Mouse (Mus musculus) embryonic facial prominence, embryonic 15.5 days (tissue): ENCODE measurements around the gene Cdyl. TPM values are rescaled to one million over a fixed set of nuclear protein-coding genes. Genes with fewer than 3 reads are reported as not detected.

Experiments
- ATAC-seq: fragments of 200-750 bp; cut with Nextera tagmentation; 2 replicates; pipeline ENCODE4 v1.8.0; 2017; ENCODE audit warnings: low read depth, moderate TSS enrichment; ENCODE audit not compliant: insufficient number of reproducible peaks, low FRiP score, low TSS enrichment
- H3K27ac ChIP-seq: fragments of 300-500 bp; sonication (generic); replicated peaks from 2 replicates; pipeline ENCODE4 v1.5.1; 2015; ENCODE audit warnings: mild to moderate bottlenecking, inconsistent platforms
- H3K27me3 ChIP-seq: fragments of 300-500 bp; sonication (generic); 2 replicates; pipeline ENCODE4 v1.6.1; 2015; ENCODE audit warnings: inconsistent platforms
- H3K36me3 ChIP-seq: fragments of 300-500 bp; sonication (generic); 2 replicates; pipeline ENCODE4 v1.6.1; 2015; ENCODE audit warnings: mild to moderate bottlenecking, inconsistent platforms
- H3K4me1 ChIP-seq: fragments of 300-500 bp; sonication (generic); 2 replicates; pipeline ENCODE4 v1.6.1; 2015; ENCODE audit warnings: inconsistent platforms
- H3K4me2 ChIP-seq: fragments of 300-500 bp; sonication (generic); replicated peaks from 2 replicates; pipeline ENCODE4 v1.6.1; 2015; ENCODE audit warnings: mild to moderate bottlenecking, inconsistent platforms
- H3K4me3 ChIP-seq: fragments of 300-500 bp; sonication (generic); replicated peaks from 2 replicates; pipeline ENCODE4 v1.5.1; 2015; ENCODE audit warnings: mild to moderate bottlenecking, inconsistent platforms
- H3K9ac ChIP-seq: fragments of 300-500 bp; sonication (generic); 2 replicates; pipeline ENCODE4 v1.6.1; 2015; ENCODE audit warnings: inconsistent platforms
- H3K9me3 ChIP-seq: fragments of 300-500 bp; sonication (generic); replicated peaks from 2 replicates; pipeline ENCODE4 v1.6.1; 2016; ENCODE audit warnings: inconsistent platforms
- WGBS: fragments of 180-500 bp; shearing (Covaris S2); methylation state at CpG from one replicate; pipeline ENCODE4 v1.1.7; 2015; 5-methylcytosine and 5-hydroxymethylcytosine counted together
- polyA plus RNA-seq: library from polyadenylated mRNA; unstranded; fragments of >200 nt; fragmentation: Nextera tagmentation; extraction: Ambion mirVana; gene quantifications from 2 replicates; pipeline ENCODE4 v1.2.1, GENCODE M21; 2015

Gene Cdyl
- polyA plus RNA-seq, 1 experiment from 2014 or later = 13.5 TPM

- no peak overlapping the region for H3K9ac ChIP-seq
- no peak for ATAC-seq
- H3K9me3 ChIP-seq = no peaks in the 10 kb centered on the region
- H3K27ac ChIP-seq = peak overlapping the region; percentile 24; the same call in 1 of the 2 replicates
- H3K36me3 ChIP-seq = no peaks in the 10 kb centered on the region
- no peaks in the 10 kb centered on the region for H3K27me3 ChIP-seq
- WGBS = 17% methylated on average over 3 of the region's 3 CpGs
- no peak overlapping the region for H3K4me3 ChIP-seq
- no peak overlapping the region for H3K4me2 ChIP-seq
- H3K4me1 ChIP-seq = peaks cover 19% of the 10 kb centered on the region
Measured at GRCm38 (mm10) chr13:35805727-35806126, 146.1 kb downstream of the Cdyl start.

DNA sequence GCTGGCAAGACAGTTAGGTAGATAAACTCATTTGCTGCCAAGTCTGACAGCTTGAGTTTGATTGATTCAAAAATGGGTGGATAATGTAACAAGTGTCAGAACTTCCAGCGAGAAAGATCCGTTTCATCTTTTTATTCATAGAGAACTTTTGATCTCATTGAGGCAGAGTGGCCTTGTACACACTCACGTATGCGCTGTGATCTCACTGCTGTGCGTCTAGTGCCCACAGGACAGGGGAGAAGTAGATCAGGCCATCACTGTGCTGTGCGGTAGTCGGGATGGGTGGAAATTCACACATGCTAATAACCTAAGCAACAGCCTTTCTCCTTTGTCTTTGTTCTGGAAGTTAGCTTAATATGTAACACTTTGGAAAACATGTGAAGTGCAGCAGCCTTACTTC, 146.5 kb downstream of the Cdyl start:
- no peak for ATAC-seq
- H3K4me2 ChIP-seq = no peak overlapping the region
- 0 out of 2 replicates have a peak overlapping the region, but pooled peaks have one; percentile 24 for H3K27ac ChIP-seq
- no peak overlapping the region for H3K4me3 ChIP-seq
- H3K4me1 ChIP-seq = peaks cover 19% of the 10 kb centered on the region
- no peak overlapping the region for H3K9ac ChIP-seq
- H3K9me3 ChIP-seq = no peaks in the 10 kb centered on the region
- no peaks in the 10 kb centered on the region for H3K36me3 ChIP-seq
- no peaks in the 10 kb centered on the region for H3K27me3 ChIP-seq
- WGBS = 46% methylated on average over 7 of the region's 7 CpGs

DNA sequence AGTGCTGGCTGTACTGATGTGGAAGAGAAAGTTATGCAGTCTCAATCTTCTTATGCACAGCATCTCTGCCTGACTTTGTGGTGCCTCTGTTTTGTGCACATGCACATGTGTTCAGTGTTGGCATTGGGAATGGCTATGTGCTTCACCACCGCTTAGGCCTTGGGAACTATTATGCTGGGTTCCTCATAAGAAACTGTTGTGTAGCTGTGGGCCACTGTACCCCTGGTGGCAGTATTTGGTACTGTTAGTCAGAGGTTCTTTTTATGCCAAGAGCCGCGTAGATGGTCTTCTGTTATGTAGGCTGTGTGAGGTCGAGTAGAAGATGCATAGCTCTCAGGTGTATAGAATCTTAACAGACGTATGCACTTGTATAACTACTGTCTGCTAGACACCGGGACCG, 147.4 kb downstream of the Cdyl start:
- H3K4me3 ChIP-seq = no peak overlapping the region
- no peaks in the 10 kb centered on the region for H3K36me3 ChIP-seq
- H3K4me1 ChIP-seq = peaks cover 27% of the 10 kb centered on the region
- WGBS = 92% methylated on average over 7 of the region's 7 CpGs
- no peaks in the 10 kb centered on the region for H3K9me3 ChIP-seq
- no peak overlapping the region for H3K4me2 ChIP-seq
- no peak for ATAC-seq
- no peak overlapping the region for H3K27ac ChIP-seq
- H3K27me3 ChIP-seq = no peaks in the 10 kb centered on the region
- no peak overlapping the region for H3K9ac ChIP-seq

- H3K4me2 ChIP-seq = no peak overlapping the region
- H3K36me3 ChIP-seq = no peaks in the 10 kb centered on the region
- ATAC-seq = no peak
- H3K9me3 ChIP-seq = no peaks in the 10 kb centered on the region
- no peak overlapping the region for H3K27ac ChIP-seq
- no peaks in the 10 kb centered on the region for H3K27me3 ChIP-seq
- 93% methylated on average over 4 of the region's 4 CpGs for WGBS
- H3K4me1 ChIP-seq = peaks cover 30% of the 10 kb centered on the region
- H3K9ac ChIP-seq = no peak overlapping the region
- no peak overlapping the region for H3K4me3 ChIP-seq
Measured at GRCm38 (mm10) chr13:35807525-35807924, 147.9 kb downstream of the Cdyl start.

DNA sequence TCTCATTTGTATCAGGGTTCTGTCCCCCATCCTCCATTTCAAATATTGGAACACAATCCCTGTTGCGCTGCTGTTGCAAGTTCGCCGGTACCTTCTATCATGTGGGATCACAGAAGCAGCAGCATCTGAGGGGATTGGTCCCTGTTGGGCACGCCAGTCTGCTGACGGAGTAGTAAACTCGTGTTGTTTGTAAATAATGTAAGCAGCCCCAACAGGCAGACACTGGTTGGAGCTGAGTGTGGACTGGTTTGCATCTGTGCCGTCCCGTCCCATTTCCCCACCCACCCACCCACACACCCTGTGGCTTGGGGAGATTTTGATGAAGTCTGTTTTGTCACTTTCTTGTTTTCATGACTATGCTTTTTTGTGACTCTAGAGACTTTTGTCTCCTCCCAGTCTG, 148.3 kb downstream of the Cdyl start:
- peaks cover 32% of the 10 kb centered on the region for H3K4me1 ChIP-seq
- H3K4me3 ChIP-seq = no peak overlapping the region
- no peak for ATAC-seq
- no peak overlapping the region for H3K27ac ChIP-seq
- H3K4me2 ChIP-seq = no peak overlapping the region
- no peaks in the 10 kb centered on the region for H3K27me3 ChIP-seq
- H3K9ac ChIP-seq = no peak overlapping the region
- no peaks in the 10 kb centered on the region for H3K9me3 ChIP-seq
- no peaks in the 10 kb centered on the region for H3K36me3 ChIP-seq
- WGBS = 77% methylated on average over 8 of the region's 8 CpGs

- Histone ChIP-seq H3K4me2 (no peak overlapping the region), H3K9me3 (no peaks in the 10 kb centered on the region), H3K27ac (no peak overlapping the region), H3K4me3 (no peak overlapping the region), H3K4me1 (peaks cover 32% of the 10 kb centered on the region), H3K36me3 (no peaks in the 10 kb centered on the region), H3K27me3 (no peaks in the 10 kb centered on the region), H3K9ac (no peak overlapping the region)
- no peak for ATAC-seq
- WGBS = 71% methylated on average over 5 of the region's 5 CpGs
Measured at GRCm38 (mm10) chr13:35809252-35810159, 149.9 kb downstream of the Cdyl start.

- Histone ChIP-seq H3K27ac (no peak overlapping the region), H3K4me3 (no peak overlapping the region), H3K27me3 (no peaks in the 10 kb centered on the region), H3K4me1 (peaks cover 30% of the 10 kb centered on the region), H3K4me2 (no peak overlapping the region), H3K9me3 (no peaks in the 10 kb centered on the region), H3K36me3 (no peaks in the 10 kb centered on the region), H3K9ac (no peak overlapping the region)
- ATAC-seq = no peak
- 65% methylated on average over 6 of the region's 6 CpGs for WGBS
Measured at GRCm38 (mm10) chr13:35810160-35810537, 150.5 kb downstream of the Cdyl start.

- peaks cover 29% of the 10 kb centered on the region for H3K4me1 ChIP-seq
- H3K9ac ChIP-seq = no peak overlapping the region
- no peaks in the 10 kb centered on the region for H3K27me3 ChIP-seq
- no peak overlapping the region for H3K4me3 ChIP-seq
- no peaks in the 10 kb centered on the region for H3K9me3 ChIP-seq
- no peak for ATAC-seq
- 0 out of 2 replicates have a peak, but pooled peaks cover 2% of the 10 kb centered on the region for H3K36me3 ChIP-seq
- 72% methylated on average over 11 of the region's 11 CpGs for WGBS
- no peak overlapping the region for H3K27ac ChIP-seq
- H3K4me2 ChIP-seq = no peak overlapping the region
Measured at GRCm38 (mm10) chr13:35811361-35812190, 151.9 kb downstream of the Cdyl start.

DNA sequence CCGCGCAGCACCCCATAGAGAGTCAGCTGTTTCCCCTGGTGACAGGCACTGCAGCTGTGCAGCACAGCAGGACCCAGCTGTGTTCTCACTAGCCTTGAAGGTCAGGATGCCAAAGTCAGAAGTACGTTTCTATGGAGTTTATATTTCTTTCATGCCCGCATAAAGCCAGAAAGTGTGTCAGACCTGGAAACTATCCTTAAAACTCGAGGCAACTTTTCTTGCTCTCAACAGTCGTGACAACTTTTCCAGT, 152.5 kb downstream of the Cdyl start:
- WGBS = 55% methylated on average over 6 of the region's 6 CpGs
- no peak for ATAC-seq

DNA sequence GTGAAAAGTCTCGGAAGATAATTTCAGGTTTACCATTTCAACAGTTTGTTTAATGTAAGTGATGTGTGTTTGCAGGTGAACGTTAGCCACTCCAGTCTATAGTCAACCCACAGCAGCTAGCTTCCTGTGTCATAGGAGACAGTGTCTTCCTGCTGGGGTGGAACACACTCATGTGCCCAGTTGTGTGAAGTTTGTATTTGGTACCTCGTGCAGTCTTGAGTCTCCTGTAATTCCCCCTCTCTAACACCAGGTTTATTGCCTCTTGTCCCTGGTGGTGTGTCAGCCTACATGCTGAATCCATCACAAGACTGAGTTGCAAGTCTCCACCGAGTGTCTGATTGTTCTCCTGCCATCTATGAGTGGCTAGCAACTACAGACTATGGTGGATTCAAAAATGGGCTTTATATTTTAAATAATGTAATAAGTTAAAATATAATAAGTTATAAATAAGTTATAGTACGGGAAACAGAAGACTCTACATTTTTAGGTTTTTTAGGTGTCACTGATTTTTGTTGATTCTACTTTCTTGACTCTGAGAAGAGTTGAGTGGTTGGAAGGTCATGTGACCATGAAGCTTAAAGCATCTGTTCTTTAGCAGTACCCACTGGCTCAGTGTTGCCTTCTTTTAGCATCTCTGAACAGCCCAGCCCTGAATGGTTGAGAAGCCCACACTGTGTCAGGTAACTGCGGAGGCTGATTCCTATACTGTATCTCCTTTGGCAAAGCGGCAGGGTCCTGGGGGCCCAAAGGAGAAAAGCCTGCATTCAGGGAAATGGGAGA, 153.9 kb downstream of the Cdyl start:
- Histone ChIP-seq H3K27ac (no peak overlapping the region), H3K9me3 (no peaks in the 10 kb centered on the region), H3K9ac (no peak overlapping the region), H3K4me2 (no peak overlapping the region), H3K4me1 (peaks cover 29% of the 10 kb centered on the region), H3K27me3 (no peaks in the 10 kb centered on the region), H3K36me3 (peaks cover 22% of the 10 kb centered on the region; the same call in 1 of the 2 replicates), H3K4me3 (no peak overlapping the region)
- 77% methylated on average over 7 of the region's 7 CpGs for WGBS
- no peak for ATAC-seq

More for the DNA sequence above, 152.5 kb downstream of the Cdyl start:
- no peaks in the 10 kb centered on the region for H3K9me3 ChIP-seq
- no peaks in the 10 kb centered on the region for H3K27me3 ChIP-seq
- peaks cover 29% of the 10 kb centered on the region for H3K4me1 ChIP-seq
- no peak overlapping the region for H3K9ac ChIP-seq
- H3K4me3 ChIP-seq = no peak overlapping the region
- H3K36me3 ChIP-seq = peaks cover 8% of the 10 kb centered on the region; the same call in 1 of the 2 replicates
- no peak overlapping the region for H3K4me2 ChIP-seq
- no peak overlapping the region for H3K27ac ChIP-seq

DNA sequence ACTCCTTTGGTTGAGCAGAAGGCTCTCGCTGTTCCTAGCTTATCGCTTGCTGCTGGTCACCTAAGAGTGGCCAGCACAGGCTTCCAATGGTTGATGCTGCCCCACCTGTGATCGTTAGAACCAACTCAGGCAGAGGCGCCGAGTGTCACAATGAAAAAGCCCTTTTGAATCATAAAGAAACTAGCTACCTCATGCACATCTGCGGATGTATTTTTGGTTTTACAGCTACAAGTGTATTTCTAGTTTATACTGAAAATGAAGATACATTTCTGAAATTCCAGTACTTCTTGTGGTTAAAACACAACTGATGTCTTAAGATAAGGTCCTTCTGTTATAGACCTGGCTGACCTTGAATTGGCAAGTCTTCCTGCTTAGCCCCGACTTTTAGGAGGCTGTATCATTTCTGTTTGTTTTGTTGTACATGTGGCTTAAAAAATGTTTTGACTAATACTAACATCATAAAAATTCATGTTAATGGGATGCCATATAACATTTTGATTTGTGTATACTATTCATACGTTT, 155.6 kb downstream of the Cdyl start:
- H3K4me1 ChIP-seq = peaks cover 22% of the 10 kb centered on the region

More for the DNA sequence above, 155.6 kb downstream of the Cdyl start:
- Histone ChIP-seq H3K36me3 (peaks cover 26% of the 10 kb centered on the region; the same call in 1 of the 2 replicates), H3K4me3 (no peak overlapping the region), H3K27me3 (no peaks in the 10 kb centered on the region), H3K9ac (no peak overlapping the region), H3K27ac (no peak overlapping the region), H3K4me2 (no peak overlapping the region), H3K9me3 (no peaks in the 10 kb centered on the region)
- no peak for ATAC-seq
- WGBS = 85% methylated on average over 8 of the region's 8 CpGs
